Mouse (Mus musculus) yolk sac, embryonic 10.5 days (tissue): ENCODE measurements around the gene Eefsec.

ENCODE experiments used
- DNase-seq: peaks from one replicate; pipeline ENCODE4 v3.0.0-alpha.2; 2017; ENCODE audit warnings: low spot score

The Eefsec gene

DNA sequence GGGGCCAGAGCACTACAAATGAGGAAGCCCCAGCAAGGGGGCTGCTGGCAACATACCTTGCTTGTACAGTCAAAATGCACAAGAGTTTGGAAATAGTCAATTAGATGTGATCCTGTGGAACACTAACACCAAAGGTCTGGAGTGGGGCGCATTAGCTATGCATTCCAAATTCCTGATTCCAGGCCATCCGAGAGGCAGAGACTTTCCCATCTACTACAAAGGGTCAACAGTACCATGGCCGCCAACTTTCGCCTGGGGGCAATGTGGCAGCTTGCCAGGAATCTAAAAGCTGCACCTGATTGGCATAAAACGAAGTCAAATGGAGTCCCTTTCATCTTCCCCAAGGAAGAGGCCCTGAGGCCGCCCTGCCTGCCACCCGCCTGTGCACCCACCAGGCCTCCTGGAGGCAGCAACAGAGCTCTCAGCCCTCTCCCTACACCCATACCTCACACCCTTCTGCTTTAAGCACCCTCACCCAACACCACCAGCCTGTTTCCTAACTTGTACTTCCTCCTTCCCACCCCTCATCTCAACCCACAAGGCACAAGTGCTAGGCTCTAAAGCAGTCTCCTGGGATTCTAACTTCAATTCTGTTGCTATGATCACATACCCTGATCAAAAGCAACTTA is 30.1 kb downstream of the Eefsec start:
- no peak for DNase-seq

DNA sequence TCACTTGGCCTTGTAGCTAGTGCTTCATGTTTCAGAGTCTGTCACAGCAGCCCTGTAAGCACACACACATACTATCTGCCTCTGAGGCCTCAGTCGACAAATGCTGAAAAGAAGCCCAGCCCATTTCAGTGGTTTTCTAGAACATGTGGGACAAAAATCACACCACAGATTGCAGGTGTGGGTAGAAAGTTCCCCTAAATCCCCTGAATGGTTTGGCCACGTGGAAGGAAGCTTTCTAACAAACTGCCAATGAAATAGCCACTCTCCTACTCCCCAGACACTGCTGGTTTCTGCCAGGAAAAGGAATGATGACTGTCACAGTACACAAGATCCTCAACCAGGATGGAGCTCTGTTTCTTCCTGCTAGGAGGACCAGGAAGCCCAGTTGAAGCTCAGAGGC is 33.7 kb downstream of the Eefsec start:
- no peak for DNase-seq

DNA sequence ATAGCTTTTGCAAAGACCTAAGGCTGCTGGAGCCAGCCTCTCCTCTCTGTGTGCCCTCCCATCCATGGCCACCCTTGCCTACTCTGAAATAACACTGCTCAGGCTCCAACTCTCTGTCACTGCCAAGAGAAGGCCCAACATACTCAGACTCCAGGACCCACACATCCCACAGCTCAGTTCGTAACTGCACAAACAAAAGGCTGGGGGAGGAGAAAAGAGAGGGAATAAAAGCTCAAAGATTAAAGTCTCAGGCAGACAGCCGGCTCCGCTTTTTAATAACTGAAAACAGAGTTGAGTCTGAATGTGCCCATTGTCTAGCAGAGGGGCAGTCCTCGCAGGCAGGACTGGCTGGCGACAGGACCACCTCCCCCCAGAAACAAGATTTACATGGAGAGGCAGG is 36.8 kb downstream of the Eefsec start:
- DNase-seq, result no peak

DNA sequence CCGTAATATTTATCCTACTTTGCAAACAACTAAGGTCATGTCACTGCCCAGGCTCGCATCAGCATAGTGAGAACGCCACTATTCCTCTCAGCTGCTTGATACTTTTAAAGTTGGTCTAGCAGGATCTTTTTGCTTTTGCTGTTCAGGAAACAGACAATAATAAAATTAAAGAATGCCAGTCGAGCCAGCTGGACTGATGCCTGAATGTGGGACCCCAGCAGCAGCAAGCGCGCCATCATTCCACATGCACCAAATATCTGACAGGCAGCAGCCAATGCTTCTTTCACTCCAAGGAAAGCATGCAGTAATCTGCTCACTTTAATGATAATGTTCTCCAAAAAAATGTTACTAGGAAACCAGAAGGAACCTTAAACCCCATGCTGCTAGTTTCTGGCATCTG is 45.9 kb downstream of the Eefsec start:
- DNase-seq, result no peak

DNA sequence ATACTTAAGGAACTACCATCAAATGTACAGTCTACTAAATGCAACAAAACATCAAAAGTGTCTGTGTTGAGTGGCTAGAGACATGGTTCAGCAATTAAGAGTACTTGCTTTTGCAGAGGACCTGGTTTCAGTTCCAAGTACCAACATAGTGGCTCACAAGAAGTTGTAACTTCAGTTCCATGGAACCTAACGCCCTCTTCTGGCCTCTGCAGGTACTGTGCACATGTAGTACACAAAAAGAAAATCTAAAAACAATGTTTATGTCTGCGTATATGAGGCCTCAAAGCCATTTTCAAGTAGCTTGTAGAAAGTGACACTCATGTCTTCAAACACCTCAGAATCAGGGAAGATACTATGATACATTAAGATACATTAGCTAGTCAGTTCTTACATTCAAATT is 48.4 kb downstream of the Eefsec start:
- DNase-seq, result no peak

DNA sequence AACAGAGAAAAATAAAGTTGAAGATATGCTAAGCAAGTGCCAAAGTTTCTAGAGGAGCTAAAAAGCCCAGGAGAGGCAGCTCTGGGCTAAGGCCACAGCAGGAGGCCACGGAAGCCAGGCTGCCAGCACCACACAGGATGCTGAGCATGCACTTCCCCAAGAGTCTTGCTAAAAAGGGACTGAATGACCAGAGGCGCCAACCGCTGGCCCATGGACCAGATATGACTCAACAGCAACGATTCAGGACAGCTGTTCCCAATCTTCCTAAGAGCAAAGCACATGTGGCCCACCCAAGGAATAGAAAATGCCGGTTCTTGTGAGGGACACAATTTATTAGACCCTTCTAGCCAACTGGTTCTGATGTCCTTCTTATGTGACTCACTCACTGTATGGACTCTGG is 57.4 kb downstream of the Eefsec start:
- no peak for DNase-seq

DNA sequence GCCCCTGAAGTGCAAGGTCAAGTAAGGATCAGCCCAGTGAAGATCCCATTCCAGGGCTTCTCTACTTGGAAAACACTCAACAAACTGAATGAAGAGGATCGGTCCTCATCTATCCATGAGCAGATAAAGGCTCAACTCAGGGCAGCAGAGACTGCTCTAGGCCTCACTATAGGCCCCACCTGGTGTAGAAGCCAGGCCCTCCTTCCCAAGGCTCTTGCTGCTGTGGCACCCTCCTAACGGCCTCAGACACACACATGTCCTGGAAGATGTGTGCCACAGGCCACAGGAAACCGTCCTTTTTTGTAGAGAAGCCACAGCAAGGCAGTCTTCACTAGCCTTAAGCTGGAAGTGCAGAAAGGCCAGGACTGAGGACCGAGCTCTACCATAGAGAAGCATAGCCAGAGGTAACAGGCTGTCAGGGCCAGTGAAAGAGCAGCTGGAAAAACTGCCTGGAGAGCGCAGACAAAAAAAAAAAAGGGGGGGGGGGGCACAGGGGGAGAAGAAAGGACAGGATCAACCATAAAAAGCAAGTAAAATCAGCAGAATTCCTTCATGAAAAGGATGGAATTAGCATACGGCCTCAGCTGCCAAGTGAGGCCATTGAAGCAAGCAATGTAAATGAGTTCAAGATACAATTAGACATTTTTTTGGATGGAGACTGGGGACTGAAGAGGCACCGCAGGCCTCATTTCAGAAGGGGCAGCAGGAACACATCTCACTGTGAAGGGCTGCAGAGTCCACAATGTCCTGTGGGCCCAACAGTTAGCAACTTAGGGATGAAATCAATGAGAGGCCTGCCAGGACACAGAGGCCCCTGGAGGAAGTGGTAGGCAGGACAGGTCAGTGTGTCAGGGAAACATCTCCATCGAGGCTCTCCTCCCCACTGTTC is 58.3 kb downstream of the Eefsec start:
- DNase-seq, result no peak

DNA sequence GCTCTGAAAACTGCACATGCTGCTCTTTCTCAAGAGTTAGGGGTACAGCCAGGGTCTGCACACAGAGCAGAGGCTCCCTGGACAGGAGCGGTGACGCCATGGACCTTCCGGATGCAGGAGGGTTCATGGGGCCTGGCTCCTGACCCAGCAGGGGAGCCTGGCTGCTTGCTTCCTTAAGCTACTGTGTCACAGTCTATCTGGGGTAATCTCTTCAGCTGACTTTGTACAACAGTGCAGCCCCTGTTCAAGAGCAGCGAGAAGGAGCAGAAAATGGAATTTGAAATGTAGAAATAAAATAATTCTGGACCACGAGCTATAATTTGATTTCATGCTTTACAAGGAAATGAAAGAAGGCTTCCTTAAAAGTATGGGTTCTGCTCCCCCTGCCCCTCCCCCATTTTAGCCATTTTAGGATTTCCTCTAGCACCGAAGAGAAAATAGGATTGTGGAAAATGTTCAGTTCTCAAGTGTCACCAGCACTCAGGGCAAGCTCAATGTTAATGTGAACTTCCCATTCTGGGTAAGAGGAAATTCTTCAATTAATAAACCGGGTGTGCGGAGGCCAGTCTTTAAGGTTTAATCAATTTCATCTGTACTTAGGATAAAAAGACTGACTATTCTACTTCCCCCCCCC is 61.8 kb downstream of the Eefsec start:
- DNase-seq, result no peak

DNA sequence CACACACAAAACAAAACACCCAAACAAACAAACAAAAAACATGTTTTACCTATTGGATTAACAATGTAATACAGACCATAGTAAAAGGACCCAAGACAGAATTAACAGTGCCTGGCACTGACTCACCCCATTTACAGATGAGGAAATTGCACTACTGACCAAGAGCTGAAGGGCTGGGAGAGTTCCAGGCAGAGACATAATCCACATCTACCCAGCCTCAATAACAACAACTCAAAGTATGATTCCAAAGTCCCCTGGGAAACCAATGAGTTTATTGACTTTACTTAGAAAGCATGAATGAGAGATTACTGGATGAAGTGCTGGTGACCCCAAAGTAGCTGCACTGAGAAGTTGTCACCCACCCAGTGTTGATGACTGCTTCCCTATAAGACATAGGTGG is 62.6 kb downstream of the Eefsec start:
- no peak for DNase-seq

DNA sequence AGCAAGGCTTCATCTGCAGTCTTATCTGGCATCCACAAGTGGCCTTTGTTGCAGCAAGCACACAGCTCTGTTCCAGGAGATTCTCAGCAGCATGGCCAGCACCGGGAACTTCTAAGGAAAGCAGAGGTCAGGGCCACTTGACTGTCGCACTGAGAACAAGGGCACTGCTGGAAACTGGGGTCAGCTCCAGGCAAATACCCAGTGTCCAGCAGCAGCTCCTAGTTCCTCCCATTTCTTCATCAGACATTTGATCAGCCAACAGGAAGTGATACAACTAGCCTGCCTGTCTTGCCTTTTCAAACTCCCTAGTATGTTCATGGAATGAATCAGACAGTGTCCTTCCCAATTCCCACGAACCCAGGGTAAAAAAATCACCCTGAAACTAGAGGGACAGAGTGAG is 66.6 kb downstream of the Eefsec start:
- DNase-seq, result no peak

DNA sequence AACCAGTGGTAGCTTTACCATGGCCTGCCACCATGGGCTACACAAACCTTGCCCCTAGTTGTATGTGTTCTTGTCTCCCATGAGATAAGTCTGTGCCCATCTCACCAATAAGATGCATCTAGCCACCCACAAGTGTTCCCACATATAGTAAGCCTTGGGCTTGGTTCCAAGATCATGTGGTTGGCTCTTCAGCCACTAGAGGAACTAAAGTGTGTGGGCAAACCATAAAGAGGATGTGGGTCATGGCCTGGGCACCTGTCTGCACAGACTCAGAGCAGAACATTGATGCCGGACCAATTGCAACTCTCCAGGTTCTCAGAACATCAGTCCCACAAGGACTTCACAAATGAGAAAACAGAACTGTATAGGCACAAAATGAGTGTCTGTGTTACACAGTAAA is 67.5 kb downstream of the Eefsec start:
- no peak for DNase-seq

DNA sequence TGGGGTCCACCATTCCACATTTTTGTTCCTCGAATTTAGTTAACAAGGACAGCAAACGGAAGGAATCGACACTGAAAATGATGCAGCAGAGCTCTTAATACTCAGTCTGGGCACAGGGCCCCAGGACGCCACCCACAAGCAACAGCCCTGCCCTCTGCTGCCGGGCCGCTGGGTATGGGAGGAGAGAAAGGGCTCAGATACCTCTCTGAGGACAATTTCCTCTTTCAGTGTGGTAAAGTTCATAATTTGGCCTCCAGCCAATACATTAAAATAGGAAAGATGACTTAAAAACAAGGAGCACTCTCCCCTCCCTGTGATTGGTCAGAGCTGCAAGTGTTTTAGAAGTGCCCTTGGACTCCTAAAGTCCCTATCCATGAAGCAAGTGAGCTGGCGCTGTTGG is 72.1 kb downstream of the Eefsec start:
- DNase-seq, result no peak

DNA sequence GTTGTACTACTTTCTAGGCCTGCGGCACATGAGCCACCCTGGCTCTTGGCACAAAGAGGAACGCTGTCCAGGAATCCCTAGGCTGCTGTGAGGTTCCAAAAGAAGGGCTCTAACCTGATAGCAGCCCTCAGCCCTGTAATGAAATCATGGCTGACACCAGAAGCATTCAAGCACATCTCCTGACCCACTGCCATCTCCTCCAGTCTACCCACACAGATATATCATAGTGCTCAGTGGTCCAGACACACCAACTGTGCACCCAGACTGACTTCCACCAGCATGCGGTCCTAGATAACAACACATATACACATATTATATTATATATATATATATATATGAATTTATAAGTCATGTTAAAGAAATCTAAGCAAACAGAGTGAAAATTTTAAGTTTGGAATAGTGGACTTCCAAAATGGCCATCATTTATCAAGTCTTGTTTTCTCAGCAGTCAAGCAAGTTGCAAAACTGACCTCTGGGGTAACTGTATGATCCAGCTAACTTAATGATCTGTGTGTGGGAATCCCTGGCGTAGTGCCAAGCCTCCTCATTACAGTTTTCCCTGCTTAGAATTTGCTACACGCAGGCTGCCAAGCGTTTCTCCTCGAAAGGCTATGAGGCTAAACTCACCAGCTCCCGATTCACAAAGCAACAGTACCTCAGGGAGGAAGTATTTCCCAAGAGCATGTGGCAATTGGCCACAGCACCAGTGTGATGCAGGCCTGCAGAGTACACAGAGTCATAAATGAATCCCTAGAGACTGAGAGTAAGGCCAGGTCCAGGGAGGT is 76.3 kb downstream of the Eefsec start:
- no peak for DNase-seq

DNA sequence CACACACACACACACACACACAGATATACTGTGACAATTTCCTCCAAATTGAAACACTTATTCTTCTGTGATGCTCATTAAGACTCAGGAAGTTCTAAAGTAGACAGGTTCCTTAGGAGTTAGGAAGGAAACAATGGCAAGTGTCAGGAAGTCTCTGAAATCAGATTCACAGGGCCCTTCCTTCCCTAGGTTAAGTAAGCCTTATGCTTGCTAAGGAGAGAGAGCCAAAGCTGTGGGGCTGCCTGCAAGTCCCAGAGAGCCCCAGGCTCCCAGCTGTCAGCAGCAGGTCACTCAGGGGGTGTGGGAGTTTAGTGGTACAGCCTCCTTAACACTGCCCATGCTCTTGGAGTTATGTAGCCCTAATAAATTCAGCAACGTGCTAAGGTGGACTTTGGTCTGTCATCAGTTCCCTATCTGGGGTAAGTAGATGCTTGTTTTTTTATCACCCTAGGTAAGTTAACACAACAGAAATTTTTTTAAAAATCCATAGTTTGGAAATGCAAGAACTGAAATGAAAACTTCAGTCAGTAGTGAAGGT is 82.8 kb downstream of the Eefsec start:
- DNase-seq, result no peak

DNA sequence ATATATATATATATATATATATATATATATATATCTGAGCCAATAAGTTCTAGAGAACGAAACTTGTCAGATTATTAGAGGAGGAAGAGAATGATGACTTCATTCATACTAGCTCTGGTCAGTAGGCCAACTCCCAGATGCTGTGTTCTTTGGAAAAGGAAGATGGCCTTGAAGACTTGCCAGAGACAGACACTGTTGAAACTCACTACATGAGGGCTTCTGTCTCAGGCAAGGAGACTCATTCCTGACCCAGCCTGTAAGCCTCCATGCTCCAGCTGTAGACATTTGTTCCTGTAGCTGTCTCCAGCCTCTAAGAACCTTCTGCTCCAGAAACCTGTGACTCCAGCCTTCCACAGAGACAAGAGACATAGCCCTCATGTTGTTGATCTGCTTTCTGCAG is 85.2 kb downstream of the Eefsec start:
- DNase-seq, result no peak

DNA sequence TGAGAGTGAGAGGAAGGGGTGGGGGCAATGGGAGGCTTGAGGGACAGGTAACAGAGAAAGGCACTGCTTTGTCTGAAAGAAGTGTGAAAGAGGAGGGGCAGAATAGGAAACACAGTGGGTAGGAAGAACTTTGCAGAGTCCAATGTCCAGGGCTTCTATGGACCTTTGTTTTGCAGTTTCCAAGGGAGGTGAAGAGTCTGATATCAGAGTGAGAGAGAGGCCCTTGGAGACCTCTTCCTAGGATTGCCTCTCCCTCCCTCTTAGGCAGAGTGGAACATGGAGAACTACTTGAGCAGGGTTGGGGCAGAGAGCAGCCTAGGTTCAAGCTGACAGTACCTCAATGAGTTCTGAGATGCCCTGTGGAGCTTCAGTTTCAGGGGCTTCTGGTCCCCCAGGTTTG is 88.1 kb downstream of the Eefsec start:
- DNase-seq, result no peak

DNA sequence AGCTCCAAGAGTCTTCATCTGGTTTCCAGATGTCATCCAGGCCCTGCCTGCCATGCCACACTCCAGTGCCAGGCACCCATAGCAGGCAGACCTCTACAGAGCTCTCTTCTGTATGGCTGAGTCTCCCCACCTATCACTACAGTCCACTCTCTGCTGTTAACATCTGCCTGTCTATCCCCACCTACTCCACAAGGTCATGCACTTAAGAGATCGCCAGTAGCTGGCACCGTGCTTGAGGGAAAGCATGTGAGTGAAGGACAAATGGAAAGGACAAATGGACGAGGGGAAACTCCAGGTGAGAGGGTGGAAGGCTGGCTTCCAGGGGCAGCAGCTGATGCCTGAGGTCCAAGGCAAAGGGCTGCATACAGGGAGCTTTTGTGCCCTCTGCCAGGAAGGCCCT is 90.5 kb downstream of the Eefsec start:
- DNase-seq, result no peak

DNA sequence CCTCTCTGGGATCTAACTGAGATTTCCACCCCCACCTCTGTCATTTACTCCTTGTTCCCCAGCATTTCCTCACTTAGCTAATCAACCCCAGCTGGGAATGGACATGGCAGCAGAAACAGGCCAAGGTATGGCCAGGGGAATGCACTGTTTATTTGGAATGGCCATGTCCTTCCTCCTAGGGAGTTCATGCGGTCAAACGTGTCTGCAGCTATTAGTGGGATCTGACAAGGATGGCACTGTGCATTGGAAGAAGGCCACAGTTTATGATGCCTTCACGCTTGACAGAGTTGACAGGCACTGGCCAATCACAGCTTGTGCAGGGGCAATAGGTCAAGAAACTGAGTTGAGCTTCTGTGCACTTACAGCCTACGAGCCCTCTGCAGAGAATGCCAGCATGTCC is 93.8 kb downstream of the Eefsec start:
- DNase-seq, result no peak

DNA sequence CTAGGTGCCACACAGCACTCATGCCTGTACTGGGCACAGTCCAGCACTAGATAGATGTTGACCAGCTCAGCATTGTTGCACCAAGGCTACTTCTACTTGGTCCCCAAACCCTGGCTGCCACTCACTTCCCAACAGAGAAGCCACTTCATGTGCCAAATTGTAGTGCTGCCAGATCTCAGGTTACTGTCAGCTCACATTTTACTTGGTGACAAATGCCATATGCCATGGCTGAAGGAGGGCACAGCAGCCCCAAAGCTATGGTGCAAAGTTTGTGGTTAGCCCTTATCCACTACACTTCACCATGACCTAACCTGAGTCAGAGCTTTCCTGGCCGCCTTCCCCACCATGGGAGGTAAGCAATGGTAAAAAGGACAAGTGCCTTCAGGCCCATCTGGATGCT is 99.6 kb downstream of the Eefsec start:
- DNase-seq, result no peak

DNA sequence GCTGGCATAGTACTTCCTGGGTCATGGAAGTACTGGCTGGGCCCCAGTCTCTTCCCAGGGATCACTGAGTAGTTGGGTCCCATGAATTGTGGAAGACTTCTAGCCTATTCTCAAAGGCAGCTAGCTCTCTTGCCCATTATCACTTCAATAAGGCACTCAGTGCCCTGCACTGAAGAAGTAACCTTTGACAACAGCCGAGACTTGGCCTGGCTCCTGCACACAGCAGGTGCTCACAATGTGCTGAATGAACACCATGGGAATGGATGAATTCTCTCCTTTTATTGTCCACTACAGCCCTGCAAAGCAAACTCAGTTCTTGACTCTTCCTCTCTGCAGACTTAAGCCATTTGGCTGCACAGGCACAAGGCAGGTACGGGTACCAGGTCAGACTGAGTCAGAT is 101.0 kb downstream of the Eefsec start:
- DNase-seq, result no peak

DNA sequence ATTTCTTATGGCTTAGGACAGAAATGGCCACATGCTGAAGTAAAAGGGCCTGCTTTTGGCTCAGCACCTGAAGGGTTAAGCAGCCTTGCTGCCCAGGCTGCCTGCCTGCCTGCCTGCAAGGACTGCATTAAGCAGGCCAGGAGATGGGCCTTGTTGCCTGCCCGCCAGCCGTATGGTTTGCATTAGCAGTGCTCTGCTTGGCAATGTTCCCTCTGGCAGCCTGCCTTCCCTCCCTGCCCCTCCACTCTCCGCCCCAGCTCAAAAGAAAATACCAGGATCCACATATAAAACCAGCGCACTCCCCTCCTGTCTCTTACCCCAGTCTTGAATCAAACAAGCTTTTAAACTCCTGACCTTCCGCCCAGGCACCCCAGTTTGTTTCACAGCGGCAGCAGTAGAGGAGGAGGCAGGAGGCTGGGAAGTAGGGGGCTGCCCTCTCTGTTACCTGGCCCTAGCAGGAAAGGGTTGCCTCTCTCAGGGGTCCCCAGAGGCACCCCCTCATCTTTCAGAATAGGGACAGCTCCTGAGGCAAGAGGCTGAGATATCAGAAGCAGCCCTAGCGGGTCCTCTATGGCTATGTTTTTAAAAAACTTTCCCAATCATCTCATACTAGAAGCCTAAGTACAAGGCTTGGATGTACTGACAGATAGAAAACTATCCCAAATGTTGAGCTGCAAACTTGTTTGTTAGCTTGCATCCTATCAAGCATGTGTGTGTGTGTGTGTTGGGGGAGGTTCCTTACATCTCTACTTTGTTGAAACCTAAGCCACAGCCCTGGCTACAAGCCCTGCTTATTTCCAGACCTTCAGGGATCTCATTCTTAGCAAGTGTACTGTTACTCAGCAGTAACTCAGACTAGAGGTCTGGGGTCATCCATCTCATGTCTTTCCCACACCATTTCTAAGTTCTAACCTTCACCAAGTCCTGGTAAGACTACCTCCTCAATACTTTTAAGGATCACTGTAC is 102.6 kb downstream of the Eefsec start:
- DNase-seq, result peak; percentile 20
